Mouse (Mus musculus): ENCODE data around the gene Foxi2.

Foxi2 gene

DNA sequence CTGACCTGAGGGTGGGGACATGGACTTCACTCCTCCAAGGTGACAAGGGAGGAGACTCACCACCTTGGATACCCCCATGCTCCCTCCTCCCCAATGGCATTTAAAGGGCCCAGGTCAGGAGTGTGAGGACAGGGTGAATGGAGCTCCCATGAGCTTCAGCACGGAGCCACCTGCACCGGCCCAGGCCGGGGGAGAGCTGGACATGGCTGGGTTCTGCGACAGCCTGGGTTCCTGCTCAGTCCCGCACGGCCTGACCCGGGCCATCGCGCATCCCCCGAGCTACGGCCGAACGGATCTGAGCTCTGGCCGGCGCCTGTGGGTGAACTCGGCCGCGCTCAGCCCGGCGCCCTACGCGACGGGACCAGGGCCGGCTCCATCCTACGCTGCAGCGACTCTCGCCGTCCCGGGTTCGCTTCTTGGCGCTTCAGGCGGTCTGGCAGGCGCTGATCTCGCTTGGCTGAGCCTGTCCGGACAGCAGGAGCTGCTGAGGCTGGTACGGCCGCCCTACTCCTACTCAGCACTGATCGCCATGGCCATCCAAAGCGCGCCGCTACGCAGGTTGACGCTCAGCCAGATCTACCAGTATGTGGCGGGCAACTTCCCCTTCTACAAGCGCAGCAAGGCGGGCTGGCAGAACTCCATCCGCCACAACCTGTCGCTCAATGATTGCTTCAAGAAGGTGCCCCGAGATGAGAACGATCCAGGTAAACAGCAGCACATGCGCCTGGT lies at the start of gene Foxi2:
Foxi2 (plus strand) TSS at position 72 of the 729 bp plus-strand sequence.
- no peak for DNase-seq

DNA sequence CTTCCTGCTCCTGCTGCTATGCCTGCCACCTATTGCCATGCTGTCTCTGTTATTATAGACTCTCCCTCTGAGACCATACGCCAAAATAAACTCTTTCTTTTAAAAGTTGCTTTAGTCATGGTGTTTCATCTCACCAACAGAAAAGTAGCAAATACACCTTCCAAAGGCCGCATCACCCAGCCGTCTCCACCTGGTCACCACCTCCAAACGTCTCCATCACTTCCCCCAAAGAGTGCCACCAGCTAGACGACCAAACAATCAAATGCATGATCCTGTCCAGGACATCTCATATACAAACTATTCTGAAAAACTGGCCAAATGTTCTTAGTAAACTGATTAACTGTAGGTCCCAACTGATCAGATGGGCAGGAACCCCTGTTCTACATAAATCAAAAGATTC lies 45.5 kb upstream of the Foxi2 start:
- DNase-seq, result no peak

- no peak for DNase-seq
These were observed 34.1 kb upstream of the Foxi2 start for GRCm38 (mm10) chr7:135376048-135376447.

DNA sequence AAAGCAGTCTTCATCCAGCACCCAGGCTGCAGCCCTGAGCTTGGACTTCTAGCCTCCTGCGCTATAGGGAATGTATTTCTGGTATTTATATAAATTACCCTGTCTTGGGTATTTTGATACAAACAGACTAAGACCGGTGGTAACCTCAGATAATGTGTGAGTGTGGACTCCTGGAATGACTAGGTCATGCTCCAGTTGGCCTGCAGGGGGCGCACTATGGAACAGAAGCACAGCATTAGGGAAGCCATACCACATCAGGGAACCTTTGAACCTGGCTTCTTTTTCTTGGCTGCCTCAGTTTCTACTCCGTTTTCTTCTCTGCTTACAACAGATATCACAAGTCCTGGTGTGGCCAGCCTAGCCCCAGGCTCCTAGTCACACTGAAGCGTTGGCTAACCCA lies 33.2 kb upstream of the Foxi2 start:
- DNase-seq, result peak; percentile 26

DNA sequence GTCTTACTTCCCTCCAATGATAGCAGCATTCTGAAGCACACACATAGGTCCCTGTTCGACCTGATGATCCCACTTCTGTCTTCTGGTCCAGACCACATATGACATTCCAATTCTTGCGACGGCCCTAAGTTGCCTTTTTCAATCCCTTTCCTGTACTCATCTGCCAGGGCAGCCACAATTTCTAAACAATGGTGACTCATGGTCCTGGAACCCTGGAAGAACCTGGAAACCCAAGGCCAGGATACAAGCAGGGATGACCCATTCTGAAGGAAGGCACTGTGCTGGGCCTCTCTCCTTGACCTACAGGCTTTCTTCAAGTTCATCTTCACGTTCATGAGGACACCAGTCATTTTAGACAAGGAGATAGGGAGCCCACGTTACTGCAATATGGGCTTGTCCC lies 31.8 kb upstream of the Foxi2 start:
- DNase-seq, result no peak

GRCm38 (mm10) chr7:135389039-135389438 lies 21.1 kb upstream of the Foxi2 start:
- no peak for DNase-seq

DNA sequence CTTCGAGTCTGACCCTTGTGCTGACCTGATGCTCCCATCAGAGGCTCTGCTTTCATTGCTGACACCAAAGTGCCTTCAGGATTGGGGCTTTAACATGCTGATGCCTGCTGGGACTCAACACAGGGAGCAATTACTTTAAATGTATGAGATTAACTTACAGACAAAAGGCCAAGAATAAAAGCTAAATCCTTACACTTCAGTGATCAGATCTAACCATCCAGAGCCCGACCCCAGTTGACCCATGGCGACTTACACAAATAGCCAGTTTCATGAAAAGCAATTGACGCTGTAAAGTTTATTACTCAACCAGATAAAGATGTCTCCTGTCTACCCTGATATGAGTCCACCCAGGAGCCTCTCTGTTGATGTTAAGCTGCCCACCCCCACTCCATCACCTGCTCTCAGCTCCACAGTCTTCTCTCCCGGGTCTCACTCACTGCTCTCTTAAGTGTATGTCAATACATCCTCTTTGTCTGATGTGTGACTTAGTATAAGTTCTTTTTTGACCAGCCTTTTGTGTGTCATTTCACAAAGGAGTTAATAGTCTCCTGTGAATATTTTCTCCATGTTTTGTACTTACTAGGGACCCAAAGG lies 17.1 kb upstream of the Foxi2 start:
- no peak for DNase-seq

GRCm38 (mm10) chr7:135394436-135394835 lies 15.7 kb upstream of the Foxi2 start:
- DNase-seq, result no peak

- DNase-seq, result no peak
These were observed 14.9 kb upstream of the Foxi2 start for GRCm38 (mm10) chr7:135395242-135395641.

DNA sequence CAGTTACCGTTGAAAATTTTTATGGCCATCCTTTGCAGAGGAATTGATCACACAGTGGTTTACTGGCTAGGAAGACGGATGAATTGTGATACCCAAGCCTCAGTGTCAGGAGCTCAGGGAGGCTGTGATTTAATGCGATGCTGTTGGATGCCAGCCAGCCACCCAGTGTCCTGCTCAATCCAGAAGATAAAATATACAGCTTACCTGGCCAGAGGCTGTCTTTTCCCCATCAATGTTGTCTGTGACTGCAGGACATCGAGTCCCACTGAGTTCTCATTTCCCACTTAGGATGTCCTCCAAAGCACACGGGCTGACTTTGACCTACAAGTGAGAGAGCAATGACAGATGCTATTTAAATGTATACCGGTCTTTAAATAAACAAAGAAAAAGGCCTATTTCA lies 13.0 kb upstream of the Foxi2 start:
- no peak for DNase-seq

GRCm38 (mm10) chr7:135397874-135398273 lies 12.2 kb upstream of the Foxi2 start:
- DNase-seq, result no peak

GRCm38 (mm10) chr7:135403416-135403815 lies 6.7 kb upstream of the Foxi2 start:
- peak; percentile 57 for DNase-seq

DNA sequence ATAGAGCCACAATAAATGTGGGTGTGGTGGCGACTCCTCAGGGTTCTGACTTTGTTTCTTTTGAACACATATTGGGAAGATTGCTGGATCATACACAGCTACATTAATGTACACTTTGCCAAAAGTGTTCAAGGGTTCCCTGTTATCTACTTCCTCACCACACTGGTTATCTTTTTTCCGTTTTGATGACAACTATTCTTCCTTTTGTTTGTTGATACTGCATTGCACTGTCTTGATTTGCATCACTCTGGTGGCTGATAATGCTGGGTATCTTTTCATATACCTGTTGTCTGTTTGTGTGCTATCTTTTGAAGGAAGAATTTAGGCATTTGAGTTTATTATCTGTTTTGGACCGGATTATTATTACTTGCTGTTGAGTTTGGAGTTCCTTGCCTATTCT lies 3.3 kb upstream of the Foxi2 start:
- no peak for DNase-seq

- DNase-seq, result no peak
These were observed 1.6 kb upstream of the Foxi2 start for GRCm38 (mm10) chr7:135408501-135408900.

DNA sequence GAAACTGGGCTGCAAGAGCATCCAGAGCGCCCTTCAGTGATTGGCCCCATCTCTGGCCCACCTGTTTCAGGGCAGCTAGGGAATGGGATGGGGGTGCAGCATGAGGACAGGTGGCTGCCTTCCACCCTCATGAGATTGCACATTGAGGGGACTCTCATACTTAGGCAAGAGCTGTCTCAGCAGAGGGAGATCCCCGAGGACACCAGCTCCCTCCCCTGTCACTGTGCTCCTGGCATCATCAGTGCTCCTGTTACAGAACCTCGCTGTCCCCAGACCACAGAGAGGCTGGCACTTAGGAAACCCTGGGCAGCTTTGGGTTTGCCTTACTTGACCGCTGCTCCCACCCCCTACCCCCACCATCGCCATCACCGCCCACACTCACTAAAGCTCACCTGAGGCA lies 2.2 kb downstream of the Foxi2 start:
- no peak for DNase-seq

GRCm38 (mm10) chr7:135428840-135429239 lies 18.7 kb downstream of the Foxi2 start:
- no peak for DNase-seq

DNA sequence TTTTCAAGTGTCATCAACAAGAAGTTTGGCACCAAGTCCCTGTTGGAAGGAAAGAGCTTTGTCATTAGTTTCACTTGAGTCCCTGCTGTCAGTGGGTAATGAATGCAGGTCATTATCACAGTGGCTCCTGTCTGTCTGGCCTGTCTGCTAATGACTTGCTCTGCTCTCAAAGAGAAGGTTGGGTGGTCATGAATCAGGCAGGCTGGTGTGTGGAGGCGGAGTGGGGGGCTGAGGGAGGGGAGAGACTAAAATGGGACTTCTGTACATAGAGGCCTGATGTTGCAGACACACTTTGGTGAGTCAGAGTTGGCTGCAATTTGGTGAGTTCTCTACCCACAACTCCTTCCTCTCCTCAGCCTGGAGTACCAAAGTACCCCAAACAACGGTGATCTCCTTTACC lies 20.8 kb downstream of the Foxi2 start:
- DNase-seq, result no peak

- DNase-seq, result no peak
These were observed 33.8 kb downstream of the Foxi2 start for GRCm38 (mm10) chr7:135443903-135444302.

DNA sequence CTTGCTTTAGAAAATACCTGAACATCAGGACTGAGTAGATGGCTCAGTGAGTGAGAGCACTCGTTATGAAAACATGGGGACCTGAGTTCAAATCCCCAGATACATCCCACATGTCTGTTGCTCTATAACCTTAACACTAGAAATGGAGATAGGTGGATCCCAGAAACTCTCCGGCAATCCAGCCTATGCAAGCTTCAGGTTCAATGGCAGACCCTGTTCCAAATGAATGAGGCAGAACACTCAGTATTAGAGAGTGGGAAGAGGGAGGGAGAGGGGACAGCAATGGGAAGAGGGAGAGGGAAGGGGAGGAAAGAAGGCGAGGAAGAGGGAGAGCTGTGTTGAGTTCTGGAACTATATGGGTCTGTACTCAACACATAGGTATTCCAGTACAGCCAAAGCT lies 41.2 kb downstream of the Foxi2 start:
- DNase-seq, result no peak

DNA sequence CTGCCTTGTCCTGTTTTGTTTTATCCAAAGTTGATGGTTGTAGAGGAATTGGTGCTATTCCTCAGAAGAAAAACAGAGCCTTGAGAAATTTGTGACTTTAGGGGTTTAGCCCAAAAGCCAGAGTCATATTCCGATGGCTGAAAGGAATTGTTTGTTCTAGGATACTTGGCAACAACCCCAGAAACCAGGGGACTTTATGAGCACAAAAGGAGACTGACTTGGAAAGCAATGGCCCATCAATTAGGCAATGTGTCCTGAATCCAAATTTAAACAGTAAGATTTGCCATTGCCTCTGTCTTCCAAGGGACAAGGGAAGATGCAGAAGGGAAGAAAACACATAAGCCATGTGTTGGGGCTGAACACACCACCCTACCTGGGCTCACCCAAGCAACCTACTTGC lies 42.3 kb downstream of the Foxi2 start:
- no peak for DNase-seq

GRCm38 (mm10) chr7:135453690-135454089 lies 43.6 kb downstream of the Foxi2 start:
- no peak for DNase-seq
